Mouse (Mus musculus) E14TG2a.4 (cell line): ENCODE measurements around the gene Chaf1a.
"Not testable (repeated sequence)": the region's sequence is repeated elsewhere in the genome, so short reads cannot be mapped to it uniquely, and the experiment has no call there.

ENCODE experiments used
- H3K27me3 ChIP-seq: 2 replicates; pipeline ENCODE4 v1.6.1; 2014; ENCODE audit warnings: low read length, control low read depth; ENCODE audit not compliant: insufficient read depth
- H3K36me3 ChIP-seq: 2 replicates; pipeline ENCODE4 v1.6.1; 2014; ENCODE audit warnings: low read length, control low read depth; ENCODE audit not compliant: insufficient read depth
- H3K4me1 ChIP-seq: replicated peaks from 2 replicates; pipeline ENCODE4 v1.6.1; 2014; ENCODE audit warnings: low read depth, low read length, control low read depth
- H3K4me3 ChIP-seq: replicated peaks from 2 replicates; pipeline ENCODE4 v1.5.1; 2014; ENCODE audit warnings: mild to moderate bottlenecking, low read length
- H3K9me3 ChIP-seq: 2 replicates; pipeline ENCODE4 v1.6.1; 2014; ENCODE audit warnings: low read length, control low read depth
- CTCF ChIP-seq: conservative IDR thresholded peaks from 2 replicates; pipeline ENCODE4 v1.5.1; 2014; ENCODE audit warnings: low read length
- NANOG ChIP-seq: IDR thresholded peaks from 2 replicates; pipeline ENCODE4 v1.6.1; 2014; ENCODE audit warnings: borderline replicate concordance, low read length, mixed read lengths
- POU5F1 ChIP-seq: IDR thresholded peaks from 2 replicates; pipeline ENCODE4 v1.6.1; 2014; ENCODE audit warnings: low read length, borderline replicate concordance

The Chaf1a gene

DNA sequence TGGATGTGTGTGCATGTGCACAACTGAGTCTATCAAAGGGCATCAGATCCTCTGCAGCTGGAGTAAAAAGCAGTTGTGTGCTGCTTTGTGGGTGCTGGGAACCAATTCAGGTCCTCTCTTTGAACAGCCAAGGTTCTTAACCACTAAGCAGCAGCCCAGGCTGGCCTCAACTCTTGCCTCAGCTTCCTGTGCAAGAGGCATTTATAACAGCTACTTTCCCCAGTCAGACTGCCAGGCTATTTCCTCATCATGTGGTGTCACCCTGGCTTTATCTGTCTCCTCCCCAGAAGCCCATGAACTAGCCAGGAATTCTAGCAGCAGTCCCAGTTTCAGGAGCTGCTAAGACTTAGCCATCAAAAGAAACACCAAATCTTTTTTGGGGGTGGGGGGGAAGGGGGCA is 26.2 kb downstream of the Chaf1a start:
- TF ChIP-seq POU5F1 (no peak), CTCF (no peak), NANOG (no peak)
- H3K4me1 ChIP-seq = peaks cover 44% of the 10 kb centered on the region
- H3K36me3 ChIP-seq = peaks cover 100% of the 10 kb centered on the region
- H3K9me3 ChIP-seq = no peaks in the 10 kb centered on the region
- no peak overlapping the region for H3K4me3 ChIP-seq
- no peaks in the 10 kb centered on the region for H3K27me3 ChIP-seq

GRCm38 (mm10) chr17:56069066-56069465 is 28.8 kb downstream of the Chaf1a start:
- H3K4me1 ChIP-seq = peaks cover 49% of the 10 kb centered on the region
- no peaks in the 10 kb centered on the region for H3K27me3 ChIP-seq
- H3K9me3 ChIP-seq = no peaks in the 10 kb centered on the region
- H3K36me3 ChIP-seq = peaks cover 95% of the 10 kb centered on the region
- TF ChIP-seq POU5F1 = no peak
- no peak for TF ChIP-seq NANOG
- no peak for TF ChIP-seq CTCF
- peak overlapping the region; percentile 68 for H3K4me3 ChIP-seq

DNA sequence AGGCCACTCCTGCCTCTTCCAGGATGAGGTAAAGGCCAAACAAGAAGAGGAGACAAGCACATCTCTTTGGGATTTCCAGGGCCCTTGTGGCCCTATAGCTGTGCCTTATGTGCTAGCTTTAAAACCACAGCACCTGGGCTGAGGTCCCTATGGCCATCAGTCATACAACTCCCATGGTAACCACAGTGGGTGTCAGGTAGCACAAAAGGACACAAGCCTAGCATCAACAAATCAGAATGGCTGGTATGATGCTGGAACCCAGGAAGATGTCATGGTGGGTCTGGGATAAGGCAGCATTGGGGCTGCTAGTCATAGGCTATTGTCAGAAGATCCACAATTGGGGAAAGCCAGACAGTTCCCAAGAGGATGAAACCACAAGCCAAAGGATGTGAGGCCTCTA is 30.9 kb downstream of the Chaf1a start:
- H3K36me3 ChIP-seq = peaks cover 75% of the 10 kb centered on the region
- no peak overlapping the region for H3K4me3 ChIP-seq
- no peaks in the 10 kb centered on the region for H3K9me3 ChIP-seq
- TF ChIP-seq NANOG = no peak
- TF ChIP-seq CTCF = no peak
- no peak for TF ChIP-seq POU5F1
- no peaks in the 10 kb centered on the region for H3K27me3 ChIP-seq
- peaks cover 54% of the 10 kb centered on the region for H3K4me1 ChIP-seq

- Histone ChIP-seq H3K9me3 (no peaks in the 10 kb centered on the region), H3K27me3 (no peaks in the 10 kb centered on the region), H3K4me3 (no peak overlapping the region), H3K36me3 (peaks cover 63% of the 10 kb centered on the region), H3K4me1 (peaks cover 51% of the 10 kb centered on the region)
- no peak for TF ChIP-seq CTCF
- TF ChIP-seq NANOG = no peak
- no peak for TF ChIP-seq POU5F1
These were observed 32.0 kb downstream of the Chaf1a start for GRCm38 (mm10) chr17:56072243-56072642.

- H3K9me3 ChIP-seq = no peaks in the 10 kb centered on the region
- peaks cover 41% of the 10 kb centered on the region for H3K4me1 ChIP-seq
- no peaks in the 10 kb centered on the region for H3K27me3 ChIP-seq
- TF ChIP-seq POU5F1 (no peak), CTCF (no peak), NANOG (no peak)
- H3K36me3 ChIP-seq = peaks cover 43% of the 10 kb centered on the region
- H3K4me3 ChIP-seq = peak overlapping the region; percentile 91
These were observed 34.0 kb downstream of the Chaf1a start for GRCm38 (mm10) chr17:56074097-56074826.

- Histone ChIP-seq H3K36me3 (peaks cover 38% of the 10 kb centered on the region), H3K4me1 (peaks cover 35% of the 10 kb centered on the region), H3K9me3 (no peaks in the 10 kb centered on the region), H3K27me3 (no peaks in the 10 kb centered on the region), H3K4me3 (peak within 1 kb of the TSS; percentile 91)
- TF ChIP-seq POU5F1 = no peak
- TF ChIP-seq CTCF = no peak
- TF ChIP-seq NANOG = no peak
These were observed 34.6 kb downstream of the Chaf1a start, which contains the start of gene Ubxn6 for GRCm38 (mm10) chr17:56074827-56075208. Gene Ubxn6 (minus strand): TSS chr17:56075028.

DNA sequence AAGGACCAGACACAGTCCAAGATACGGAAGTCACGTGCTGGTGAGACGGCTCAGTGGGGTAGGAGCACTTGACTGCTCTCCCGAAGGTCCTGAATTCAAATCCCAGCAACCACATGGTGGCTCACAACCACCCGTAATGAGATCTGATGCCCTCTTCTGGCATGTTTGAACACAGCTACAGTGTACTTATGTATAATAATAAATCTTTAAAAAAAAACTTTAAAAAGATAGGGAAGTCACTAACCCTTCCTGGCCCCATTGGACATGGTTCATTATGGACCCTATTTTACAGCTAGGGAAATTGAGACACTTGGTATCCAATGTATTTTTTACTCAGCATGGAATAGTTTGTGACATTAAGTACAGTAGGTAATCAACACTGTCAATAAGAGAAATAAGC is 37.3 kb downstream of the Chaf1a start:
- no peaks in the 10 kb centered on the region for H3K27me3 ChIP-seq
- peaks cover 50% of the 10 kb centered on the region for H3K4me1 ChIP-seq
- TF ChIP-seq POU5F1 = no peak
- TF ChIP-seq CTCF = no peak
- TF ChIP-seq NANOG = no peak
- H3K36me3 ChIP-seq = peaks cover 18% of the 10 kb centered on the region
- H3K9me3 ChIP-seq = no peaks in the 10 kb centered on the region
- H3K4me3 ChIP-seq = no peak overlapping the region

DNA sequence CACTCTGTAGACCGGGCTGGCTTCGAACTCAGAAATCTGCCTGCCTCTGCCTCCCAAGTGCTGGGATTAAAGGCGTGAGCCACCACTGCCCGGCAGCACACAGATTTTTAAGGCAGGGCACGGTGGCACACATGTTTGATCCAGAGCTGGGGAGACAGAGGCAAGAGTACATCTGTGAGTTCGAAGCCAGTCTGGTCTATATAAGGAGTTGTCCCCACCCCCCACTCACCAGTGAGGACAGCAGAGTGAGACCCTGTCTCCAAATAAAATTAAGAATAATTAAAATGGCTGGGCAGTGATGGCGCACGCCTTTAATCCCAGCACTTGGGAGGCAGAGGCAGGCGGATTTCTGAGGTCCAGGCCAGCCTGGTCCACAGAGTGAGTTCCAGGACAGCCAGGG is 38.1 kb downstream of the Chaf1a start:
- not testable (repeated sequence) for H3K9me3 ChIP-seq
- H3K36me3 ChIP-seq = peaks cover 18% of the 10 kb centered on the region

DNA sequence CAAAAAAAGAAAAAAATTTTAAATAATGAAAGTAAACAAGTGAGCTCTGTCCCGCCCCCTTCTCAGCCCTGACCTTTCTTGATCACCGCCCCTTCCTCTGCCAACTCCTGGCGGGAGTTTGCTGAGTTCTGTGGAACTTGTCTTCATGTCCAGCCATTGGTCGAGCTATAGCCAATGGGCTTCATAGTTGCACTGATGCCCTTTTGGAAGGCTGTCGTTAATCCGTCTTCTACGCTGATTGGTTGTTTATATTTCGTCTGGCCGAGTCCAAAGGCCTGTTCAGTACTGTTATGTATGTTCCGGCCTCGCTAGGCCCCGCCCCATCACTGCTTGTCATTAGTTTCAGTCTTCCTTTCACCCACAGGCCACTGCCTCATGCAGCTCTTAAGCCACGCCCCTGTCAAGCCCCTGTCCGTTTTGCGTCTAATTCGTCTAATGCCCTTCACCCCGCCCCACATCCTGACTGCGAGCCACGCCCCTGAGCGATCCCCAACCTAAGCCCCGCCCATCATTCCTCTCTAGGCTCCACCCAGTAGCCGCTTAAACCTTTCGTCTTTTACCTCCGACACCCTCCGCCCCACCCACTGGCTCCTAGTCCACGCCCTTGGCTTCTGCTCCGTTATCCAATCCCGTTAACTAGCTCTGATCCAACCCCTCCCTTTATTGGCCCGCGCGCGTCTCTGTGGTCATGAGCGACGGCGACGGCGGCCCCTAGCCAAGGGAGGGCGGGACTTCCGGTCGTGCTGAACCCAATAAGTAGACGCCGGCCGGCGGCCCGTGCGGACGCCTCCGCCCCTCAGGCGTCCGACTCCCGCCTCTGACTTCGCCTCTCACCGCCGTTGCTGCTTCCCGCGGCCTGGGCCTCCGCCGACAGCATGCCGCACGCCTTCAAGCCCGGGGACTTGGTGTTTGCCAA is 38.9 kb downstream of the Chaf1a start, which contains the start of gene Hdgfl2:
Gene Hdgfl2 (plus strand): TSS at position 755 of the 916 bp plus-strand sequence.
- no peaks in the 10 kb centered on the region for H3K9me3 ChIP-seq
- H3K27me3 ChIP-seq = no peaks in the 10 kb centered on the region
- no peak for TF ChIP-seq CTCF
- TF ChIP-seq POU5F1 = no peak
- TF ChIP-seq NANOG = no peak
- peak within 1 kb of the TSS; percentile 96 for H3K4me3 ChIP-seq
- peaks cover 23% of the 10 kb centered on the region for H3K36me3 ChIP-seq
- peaks cover 47% of the 10 kb centered on the region for H3K4me1 ChIP-seq

More for the DNA sequence above, 38.1 kb downstream of the Chaf1a start:
- Histone ChIP-seq H3K4me3 (peak overlapping the region; percentile 69), H3K4me1 (peaks cover 53% of the 10 kb centered on the region)
- not testable (repeated sequence) for H3K27me3 ChIP-seq
